In genomic region chr4:40947565-40948159, GRCm38 (mm10) we compare ENCODE assay signal across 8 mouse cellular contexts. TPM values are rescaled to one million over a fixed set of nuclear protein-coding genes. Genes with fewer than 3 reads are reported as not detected.
DNase-seq lines count a peak whose midpoint lies in the region; ATAC-seq and TF ChIP-seq lines count a peak whose summit lies in the region.

No protein-coding gene starts in this region.

- H3K27ac ChIP-seq in testis, adult 2 months (ENCODE audit: control insufficient read depth, insufficient read depth, low read depth, low read length): peak overlapping the region; percentile 68
- peak overlapping the region; percentile 69 for H3K27ac ChIP-seq in intestine, embryonic 14.5 days (ENCODE audit: low read depth)
- H3K27ac ChIP-seq in midbrain, embryonic 15.5 days: peak overlapping the region; percentile 77

- H3K27me3 ChIP-seq in testis, adult 2 months (ENCODE audit: control insufficient read depth, insufficient read depth, low read length): no peaks in the 10 kb centered on the region
- H3K27me3 ChIP-seq in intestine, embryonic 14.5 days (replicated peaks; ENCODE audit: control insufficient read depth, insufficient read depth, low read length): no peaks in the 10 kb centered on the region
- no peaks in the 10 kb centered on the region for H3K27me3 ChIP-seq in midbrain, embryonic 15.5 days (replicated peaks)

- no peaks in the 10 kb centered on the region for H3K9me3 ChIP-seq in intestine, embryonic 14.5 days (ENCODE audit: control insufficient read depth, low read length)
- no peaks in the 10 kb centered on the region for H3K9me3 ChIP-seq in midbrain, embryonic 15.5 days

- peak overlapping the region; percentile 83 for H3K4me2 ChIP-seq in intestine, embryonic 14.5 days (ENCODE audit: low read length)
- peak overlapping the region; percentile 77 for H3K4me2 ChIP-seq in midbrain, embryonic 15.5 days

- no peak for TF ChIP-seq POLR2A in testis, adult 2 months (IDR thresholded peaks at IDR 0.05; ENCODE audit: control insufficient read depth, low read depth, low read length)

- H3K4me3 ChIP-seq in testis, adult 2 months (ENCODE audit: control insufficient read depth, low read depth, low read length): peak overlapping the region; percentile 86
- H3K4me3 ChIP-seq in intestine, embryonic 14.5 days (ENCODE audit: low read depth, low read length): peak overlapping the region; percentile 85
- H3K4me3 ChIP-seq in midbrain, embryonic 15.5 days: peak overlapping the region; percentile 63

- under 1% methylated on average over 40 of the region's 40 CpGs for WGBS in intestine, embryonic 14.5 days
- under 1% methylated on average over 40 of the region's 40 CpGs for WGBS in midbrain, embryonic 15.5 days

- no peaks in the 10 kb centered on the region for H3K4me1 ChIP-seq in testis, adult 2 months (ENCODE audit: control insufficient read depth, insufficient read depth, low read length)
- peaks cover 18% of the 10 kb centered on the region for H3K4me1 ChIP-seq in intestine, embryonic 14.5 days (replicated peaks; ENCODE audit: control insufficient read depth, insufficient read depth, low read length)
- peaks cover 32% of the 10 kb centered on the region for H3K4me1 ChIP-seq in midbrain, embryonic 15.5 days

- no peak for TF ChIP-seq CTCF in testis, adult 2 months (IDR thresholded peaks at IDR 0.05; ENCODE audit: control insufficient read depth, insufficient read depth, insufficient replicate concordance, low read depth, low read length)

- H3K9ac ChIP-seq in intestine, embryonic 14.5 days (ENCODE audit: low read length): peak overlapping the region; percentile 80
- peak overlapping the region; percentile 68 for H3K9ac ChIP-seq in midbrain, embryonic 15.5 days

- peak; percentile 49 for DNase-seq in embryo, embryonic 10 days (ENCODE audit: low spot score)
- no peak for DNase-seq in embryo, embryonic 9.5 days (ENCODE audit: extremely low spot score)
- DNase-seq in testis, postnatal 10 days (ENCODE audit: low spot score): no peak
- no peak for DNase-seq in intestine, embryonic 14.5 days (ENCODE audit: low spot score)
- DNase-seq in adrenal gland, postnatal 10 days: no peak
- DNase-seq in thymus, postnatal 0 days (ENCODE audit: low spot score): no peak

- no peaks in the 10 kb centered on the region; the same call in none of the 2 replicates for H3K36me3 ChIP-seq in testis, adult 2 months (ENCODE audit: control insufficient read depth, insufficient read depth, low read length)
- peaks cover 54% of the 10 kb centered on the region for H3K36me3 ChIP-seq in intestine, embryonic 14.5 days (ENCODE audit: control insufficient read depth, insufficient read depth, low read length)
- H3K36me3 ChIP-seq in midbrain, embryonic 15.5 days (replicated peaks): peaks cover 27% of the 10 kb centered on the region

- ATAC-seq in intestine, embryonic 14.5 days (replicated peaks; ENCODE audit: low FRiP score, low TSS enrichment, low read depth): peak; percentile 77
- no peak; the same call in 1 of the 2 replicates for ATAC-seq in midbrain, embryonic 15.5 days (replicated peaks)

RNA-seq across cellular contexts. Expression of gene Bag1, which starts 0.4 kb away (rescaled TPM):
- polyA plus RNA-seq in testis, adult 2 months (2012; rRNA removed): 229 and 254 TPM in 2 replicates
- polyA plus RNA-seq in intestine, embryonic 14.5 days (2014; fragmentation: Nextera tagmentation; extraction: Ambion mirVana): 195 and 197 TPM in 2 replicates
- 173 and 181 TPM in 2 replicates for polyA plus RNA-seq in midbrain, embryonic 15.5 days (2015; fragmentation: Nextera tagmentation; extraction: Ambion mirVana)
- total RNA-seq in adrenal gland, postnatal 10 days (2021): 100 to 1,000 TPM; 257 to 267 TPM
- 185 and 190 TPM in 2 replicates for polyA plus RNA-seq in thymus, postnatal 0 days (2015; fragmentation: Nextera tagmentation; extraction: Ambion mirVana)

RNA-seq across cellular contexts. Expression of gene Chmp5, which starts 0.5 kb away (rescaled TPM):
- 18.0 and 19.0 TPM in 2 replicates for polyA plus RNA-seq in testis, adult 2 months (2012; rRNA removed)
- 82.1 and 85.8 TPM in 2 replicates for polyA plus RNA-seq in intestine, embryonic 14.5 days (2014; fragmentation: Nextera tagmentation; extraction: Ambion mirVana)
- 150 and 156 TPM in 2 replicates for polyA plus RNA-seq in midbrain, embryonic 15.5 days (2015; fragmentation: Nextera tagmentation; extraction: Ambion mirVana)
- 10 to 100 TPM; 62.5 to 69.9 TPM for total RNA-seq in adrenal gland, postnatal 10 days (2021)
- 131 and 141 TPM in 2 replicates for polyA plus RNA-seq in thymus, postnatal 0 days (2015; fragmentation: Nextera tagmentation; extraction: Ambion mirVana)

RNA-seq across cellular contexts. Expression of gene Nfx1, which starts 23.0 kb away (rescaled TPM):
- polyA plus RNA-seq in testis, adult 2 months (2012; rRNA removed): 28.2 and 29.5 TPM in 2 replicates
- polyA plus RNA-seq in intestine, embryonic 14.5 days (2014; fragmentation: Nextera tagmentation; extraction: Ambion mirVana): 94.7 and 102 TPM in 2 replicates
- polyA plus RNA-seq in midbrain, embryonic 15.5 days (2015; fragmentation: Nextera tagmentation; extraction: Ambion mirVana): 110 and 121 TPM in 2 replicates
- total RNA-seq in adrenal gland, postnatal 10 days (2021): 10 to 100 TPM; 54.9 to 66.9 TPM
- 63.5 and 65.6 TPM in 2 replicates for polyA plus RNA-seq in thymus, postnatal 0 days (2015; fragmentation: Nextera tagmentation; extraction: Ambion mirVana)

RNA-seq across cellular contexts. Expression of gene Spink4, which starts 27.8 kb away (rescaled TPM):
- 5.1 and 11.1 TPM in 2 replicates for polyA plus RNA-seq in testis, adult 2 months (2012; rRNA removed)
- polyA plus RNA-seq in intestine, embryonic 14.5 days (2014; fragmentation: Nextera tagmentation; extraction: Ambion mirVana): 33.9 and 76.7 TPM in 2 replicates
- polyA plus RNA-seq in midbrain, embryonic 15.5 days (2015; fragmentation: Nextera tagmentation; extraction: Ambion mirVana): not detected in 2 replicates
- total RNA-seq in adrenal gland, postnatal 10 days (2021): 1 to 10 TPM; 4.6 to 4.8 TPM
- 2.4 and 2.6 TPM in 2 replicates for polyA plus RNA-seq in thymus, postnatal 0 days (2015; fragmentation: Nextera tagmentation; extraction: Ambion mirVana)
